ENCODE assay signal across 9 mouse cellular contexts in genomic region chr1:36368112-36368968, GRCm38 (mm10). TPM values are rescaled to one million over a fixed set of nuclear protein-coding genes. Genes with fewer than 3 reads are reported as not detected.
DNase-seq lines count a peak whose midpoint lies in the region; ATAC-seq and TF ChIP-seq lines count a peak whose summit lies in the region.
"Had no signal": no experiment of that assay in that cellular context is flagged by ENCODE, and none has a peak within 500 bp of the region (broad histone marks: within the 10 kb centered on the region; RNA-seq: fewer than 3 reads in every experiment).

No protein-coding gene starts in this region.

- peak overlapping the region; percentile 78 for H3K4me3 ChIP-seq in G1E (ENCODE audit: low read depth, low read length)
- H3K4me3 ChIP-seq in intestine, postnatal 0 days (ENCODE audit: low read depth, low read length) = peak overlapping the region; percentile 73
- H3K4me3 ChIP-seq in liver, embryonic 13.5 days (replicated peaks) = peak overlapping the region; percentile 77

- peak overlapping the region; percentile 64 for H3K4me2 ChIP-seq in intestine, postnatal 0 days (replicated peaks; ENCODE audit: low read depth)
- peak overlapping the region; percentile 80 for H3K4me2 ChIP-seq in liver, embryonic 13.5 days

- TF ChIP-seq CTCF in G1E (IDR thresholded peaks at IDR 0.05; ENCODE audit: low read depth, low read length) = no peak
- TF ChIP-seq CTCF in intestine, postnatal 0 days (IDR thresholded peaks at IDR 0.05; ENCODE audit: low read depth) = no peak

- peaks cover 13% of the 10 kb centered on the region for H3K27me3 ChIP-seq in G1E (ENCODE audit: insufficient read depth, low read length)
- no peaks in the 10 kb centered on the region for H3K27me3 ChIP-seq in intestine, postnatal 0 days (replicated peaks; ENCODE audit: control insufficient read depth, insufficient read depth, low read length)
- H3K27me3 ChIP-seq in liver, embryonic 13.5 days = 0 out of 2 replicates have a peak, but pooled peaks cover 8% of the 10 kb centered on the region

- peaks cover 41% of the 10 kb centered on the region for H3K36me3 ChIP-seq in G1E (replicated peaks)
- H3K36me3 ChIP-seq in intestine, postnatal 0 days (ENCODE audit: control insufficient read depth, insufficient read depth) = peaks cover 24% of the 10 kb centered on the region
- H3K36me3 ChIP-seq in liver, embryonic 13.5 days = peaks cover 29% of the 10 kb centered on the region

- H3K27ac ChIP-seq in intestine, postnatal 0 days (ENCODE audit: low read depth, low read length) = peak overlapping the region; percentile 89
- peak overlapping the region; percentile 83 for H3K27ac ChIP-seq in liver, embryonic 13.5 days

- H3K9ac ChIP-seq in intestine, postnatal 0 days (ENCODE audit: low read depth, low read length) = peak overlapping the region; percentile 84
- peak overlapping the region; percentile 92 for H3K9ac ChIP-seq in liver, embryonic 13.5 days

- DNase-seq in A20 (ENCODE audit: low read depth, low spot score) (peak; percentile 70), G1E (ENCODE audit: low spot score) (peak; percentile 89)
- peak; percentile 71 to 73 for DNase-seq in cerebellum, postnatal 10 days
- DNase-seq in gastrocnemius, postnatal 4 days (ENCODE audit: low spot score in 2 of 2) = peak; percentile 69 to 71
- DNase-seq in liver, embryonic 13.5 days = no peak
- peak; percentile 24 for DNase-seq in yolk sac, embryonic 10.5 days (ENCODE audit: low spot score)

- WGBS in intestine, postnatal 0 days = 2% methylated on average over 49 of the region's 55 CpGs
- WGBS in liver, embryonic 13.5 days (ENCODE audit: insufficient replicate concordance) = 5% methylated on average over 55 of the region's 55 CpGs

- H3K4me1 ChIP-seq in G1E (ENCODE audit: insufficient read depth, low read depth, low read length) = peaks cover 47% of the 10 kb centered on the region
- peaks cover 5% of the 10 kb centered on the region; the same call in 1 of the 2 replicates for H3K4me1 ChIP-seq in intestine, postnatal 0 days (replicated peaks; ENCODE audit: control insufficient read depth, insufficient read depth, low read length)
- peaks cover 38% of the 10 kb centered on the region for H3K4me1 ChIP-seq in liver, embryonic 13.5 days (replicated peaks)

- H3K9me3 ChIP-seq in G1E (replicated peaks) = no peaks in the 10 kb centered on the region
- H3K9me3 ChIP-seq in intestine, postnatal 0 days (ENCODE audit: control insufficient read depth) = no peaks in the 10 kb centered on the region
- H3K9me3 ChIP-seq in liver, embryonic 13.5 days (replicated peaks) = no peaks in the 10 kb centered on the region

- ATAC-seq in G1E (ENCODE audit: extremely low read depth, insufficient number of reproducible peaks, low FRiP score, poor library complexity, severe bottlenecking) = no peak
- ATAC-seq in intestine, postnatal 0 days = peak; percentile 80
- peak; percentile 84 for ATAC-seq in liver, embryonic 13.5 days (ENCODE audit: low read depth)
- ATAC-seq in monocyte, adult 5-6 weeks (replicated peaks; ENCODE audit: insufficient number of reproducible peaks, low FRiP score, low TSS enrichment, poor library complexity, severe bottlenecking) = peak; percentile 15; the same call in 1 of the 2 replicates

RNA-seq across cellular contexts. Expression of gene Kansl3, which starts 0.6 kb away (rescaled TPM):
- 40.9 and 47.3 TPM in 2 replicates for total RNA-seq in G1E (2014; fragmentation: Nextera tagmentation)
- 43.3 and 48.7 TPM in 2 replicates for total RNA-seq in G1E (2017)
- polyA plus RNA-seq in G1E (2012) = 35.9 and 50.0 TPM in 2 replicates
- 10 to 100 TPM; 42.7 to 55.6 TPM for total RNA-seq in gastrocnemius, postnatal 4 days (2021)
- polyA plus RNA-seq in intestine, postnatal 0 days (2015; fragmentation: Nextera tagmentation; extraction: Ambion mirVana) = 18.6 and 19.1 TPM in 2 replicates
- polyA plus RNA-seq in liver, embryonic 13.5 days (2015; fragmentation: Nextera tagmentation; extraction: Ambion mirVana) = 10.9 and 12.2 TPM in 2 replicates
- 48.0 to 68.9 TPM (median 53.4 TPM) in 3 replicates for total RNA-seq in monocyte, adult 5-6 weeks (2017)

RNA-seq across cellular contexts. Expression of gene Fer1l5, which starts 3.8 kb away (rescaled TPM):
- total RNA-seq in G1E (2014; fragmentation: Nextera tagmentation) (not detected in 2 replicates), G1E (2017) (0.06 TPM in 1 of 2 replicates, not detected in the other)
- polyA plus RNA-seq in G1E (2012) = not detected in 2 replicates
- total RNA-seq in gastrocnemius, postnatal 4 days (2021) = under 1 TPM in 1 of 2 experiments, not detected in 1; 0.05 TPM
- polyA plus RNA-seq in intestine, postnatal 0 days (2015; fragmentation: Nextera tagmentation; extraction: Ambion mirVana) = 0.13 and 0.17 TPM in 2 replicates
- 0.23 TPM in 2 replicates for polyA plus RNA-seq in liver, embryonic 13.5 days (2015; fragmentation: Nextera tagmentation; extraction: Ambion mirVana)
- total RNA-seq in monocyte, adult 5-6 weeks (2017) = 0.29 TPM in 1 of 3 replicates, not detected in the others
- total RNA-seq: gastrocnemius, postnatal 36 days had no signal
